Mouse (Mus musculus) mature B cell (primary cell): ENCODE measurements around the gene Wasf3.

Experiments used
- in situ Hi-C: fragments of 300-500 bp; cut with MboI; formaldehyde crosslinking; loops from 2 replicates; pipeline ENCODE4 v1.14.3; 2019

Wasf3 gene

DNA sequence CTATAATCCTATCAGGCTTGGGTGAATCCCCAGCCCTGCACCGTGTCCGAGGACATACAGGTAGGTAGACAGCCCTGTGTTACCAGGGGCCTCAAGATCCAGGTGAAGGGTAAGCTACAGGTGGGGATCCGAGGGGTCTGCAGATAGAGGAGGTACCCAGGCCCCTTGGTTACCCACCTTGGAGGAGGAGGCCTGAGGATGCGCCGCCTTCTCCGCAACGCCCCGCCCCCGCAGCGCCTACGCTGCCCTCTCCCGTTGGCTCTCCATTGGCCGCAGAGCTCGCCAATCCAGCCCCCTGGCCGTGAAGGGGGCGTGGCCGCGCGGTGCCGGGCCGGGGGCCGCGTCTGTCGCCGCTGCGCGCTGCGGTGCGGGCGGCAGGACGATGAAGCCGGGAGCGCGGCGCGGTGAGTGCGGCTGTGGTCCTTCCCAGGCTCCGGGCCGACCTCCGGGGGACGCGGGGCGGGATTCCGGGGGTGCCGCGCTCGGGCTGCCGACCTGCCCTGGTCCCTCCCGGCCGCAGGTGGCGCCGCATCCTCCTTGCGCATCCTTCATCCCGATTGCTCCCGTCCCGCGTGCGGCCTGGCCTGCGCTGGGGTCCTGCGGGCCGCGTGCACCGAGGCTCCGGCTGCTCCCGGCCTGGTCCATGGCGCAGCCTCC is at the start of gene Wasf3:
Gene Wasf3 (plus strand): TSS at position 51 of the 657 bp plus-strand sequence.
- in situ Hi-C loops = no loop called here

DNA sequence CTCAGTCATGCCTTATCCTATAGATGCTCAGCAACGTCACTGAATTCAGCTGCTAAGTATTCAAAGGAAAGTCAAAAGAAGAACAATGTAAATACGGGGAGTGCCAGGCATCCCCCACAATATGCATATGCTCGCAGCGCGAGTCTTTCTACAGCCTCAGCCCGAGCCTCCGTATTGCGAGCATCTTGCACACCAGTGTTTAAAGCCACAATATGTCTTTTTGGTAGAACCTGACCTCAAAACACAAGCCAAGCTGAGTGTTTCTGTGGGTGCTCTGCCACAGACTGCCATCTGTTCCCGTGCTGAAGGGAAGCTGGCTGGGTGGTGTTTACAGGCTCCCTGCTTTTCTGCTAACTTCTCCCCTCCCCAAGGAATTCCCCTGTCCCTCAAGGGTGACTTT is 46.7 kb upstream of the Wasf3 start:
- in situ Hi-C loops = no loop called here

DNA sequence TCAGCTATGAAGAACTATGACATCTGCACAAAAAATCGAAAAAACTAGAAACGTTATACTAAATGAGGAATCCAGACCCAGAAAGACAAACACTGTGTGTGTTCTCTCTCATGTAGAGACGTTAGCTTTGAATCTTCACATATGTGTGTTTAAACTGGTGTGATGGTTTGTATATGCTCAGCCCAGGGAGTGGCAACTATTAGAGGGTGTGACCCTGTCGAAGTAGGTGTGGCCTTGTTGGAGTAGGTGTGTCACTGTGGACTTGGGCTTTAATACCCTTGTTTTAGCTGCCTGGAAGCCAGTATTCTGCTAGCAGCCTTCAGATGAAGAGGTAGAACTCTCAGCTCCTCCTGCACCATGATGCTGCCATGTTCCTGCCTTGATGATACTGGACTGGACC is 44.7 kb upstream of the Wasf3 start:
- in situ Hi-C loops = no loop called here

DNA sequence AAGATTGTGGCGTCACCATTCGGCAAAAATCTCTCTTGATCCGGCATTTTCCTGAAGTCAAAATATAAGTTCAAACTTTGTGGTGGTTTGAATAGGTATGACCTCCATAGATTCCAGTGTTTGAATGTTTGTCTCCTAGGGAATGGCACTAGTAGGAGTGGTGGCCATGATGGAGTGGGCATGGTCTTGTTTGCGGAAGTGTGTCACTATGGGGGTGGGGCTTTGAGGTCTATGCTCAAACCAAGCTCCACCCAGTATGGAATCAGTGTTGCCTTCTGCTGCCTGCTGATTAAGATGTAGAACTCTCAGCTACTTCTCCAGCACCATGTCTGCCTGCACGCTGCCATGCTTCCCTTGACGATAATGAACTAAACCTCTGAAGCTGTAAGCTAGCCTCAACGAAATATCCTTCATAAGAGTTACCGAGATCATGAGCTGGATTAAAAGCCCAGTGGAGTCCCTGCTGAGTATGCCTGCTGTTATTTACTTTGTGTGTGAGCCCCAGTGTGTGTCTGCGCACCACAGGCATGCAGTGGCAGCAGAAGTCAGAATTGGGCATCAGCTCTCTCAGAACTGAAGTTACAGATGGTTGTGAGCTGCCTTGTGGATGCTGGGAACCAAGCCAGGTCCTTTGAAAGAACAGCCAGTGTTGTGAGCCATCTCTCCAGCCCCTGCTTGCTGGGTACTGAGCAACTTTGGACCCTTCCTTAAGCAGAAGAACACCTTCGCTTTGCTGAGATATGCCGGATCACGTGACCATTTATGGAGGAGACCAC is 39.7 kb upstream of the Wasf3 start:
- in situ Hi-C loops = no loop called here

DNA sequence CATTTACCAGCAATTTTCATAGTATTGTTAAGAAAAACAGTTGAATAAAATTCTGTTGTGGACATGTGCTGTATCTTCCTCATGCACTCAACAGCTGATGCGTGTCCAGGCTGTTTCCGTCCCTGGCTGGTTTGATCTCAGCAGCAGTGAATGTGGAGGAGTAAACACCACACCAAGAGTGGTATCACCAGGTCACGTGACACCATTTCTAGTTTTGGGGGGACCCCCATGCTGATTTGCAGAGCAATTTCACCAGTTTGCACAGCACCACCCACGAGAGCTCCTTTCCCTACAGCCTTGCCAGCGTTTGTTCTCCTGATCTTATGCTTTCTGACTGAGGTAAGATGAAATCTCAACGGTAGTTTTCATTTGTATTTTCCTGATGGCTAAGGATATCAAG is 37.7 kb upstream of the Wasf3 start:
- in situ Hi-C loops = no loop called here

DNA sequence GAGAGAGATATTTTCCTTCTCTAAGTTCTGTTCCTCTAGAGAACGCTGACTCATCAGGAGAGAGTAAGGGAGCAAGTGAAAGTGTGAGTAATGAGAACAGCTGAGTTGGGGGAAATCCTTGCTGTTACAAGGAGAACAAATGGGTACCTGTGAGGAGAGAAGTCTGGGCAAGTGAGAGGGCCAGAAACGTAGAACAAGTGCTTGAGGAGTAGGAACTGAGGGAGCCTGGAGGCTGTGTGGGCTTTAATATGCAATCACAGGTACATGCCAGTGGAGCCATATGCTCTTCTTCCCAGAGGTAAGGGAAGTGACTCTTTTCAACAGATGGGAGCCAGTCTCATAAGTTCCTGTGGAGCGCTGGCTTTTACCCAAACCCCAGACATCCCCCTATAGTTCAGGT is 35.6 kb upstream of the Wasf3 start:
- in situ Hi-C loops = no loop called here

DNA sequence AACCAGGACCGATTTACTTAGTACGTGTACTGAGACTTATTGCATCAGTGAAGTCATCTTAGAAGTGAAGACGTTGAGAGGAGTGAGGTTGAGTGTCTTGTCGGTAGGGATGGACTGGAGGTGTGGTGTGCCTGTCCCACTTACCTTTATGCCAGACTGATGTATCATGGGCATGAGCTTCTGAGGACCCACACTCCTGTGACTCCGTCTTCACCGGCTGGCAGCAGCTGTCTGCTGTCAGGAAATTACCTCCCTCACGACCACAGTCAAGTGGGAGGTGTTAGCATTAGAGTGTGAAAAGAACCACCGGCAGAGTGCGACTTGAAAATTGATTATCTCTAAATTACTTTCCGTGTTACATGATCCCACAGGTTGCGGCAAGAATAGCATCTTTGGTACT is 34.0 kb upstream of the Wasf3 start:
- in situ Hi-C loops = no loop called here

DNA sequence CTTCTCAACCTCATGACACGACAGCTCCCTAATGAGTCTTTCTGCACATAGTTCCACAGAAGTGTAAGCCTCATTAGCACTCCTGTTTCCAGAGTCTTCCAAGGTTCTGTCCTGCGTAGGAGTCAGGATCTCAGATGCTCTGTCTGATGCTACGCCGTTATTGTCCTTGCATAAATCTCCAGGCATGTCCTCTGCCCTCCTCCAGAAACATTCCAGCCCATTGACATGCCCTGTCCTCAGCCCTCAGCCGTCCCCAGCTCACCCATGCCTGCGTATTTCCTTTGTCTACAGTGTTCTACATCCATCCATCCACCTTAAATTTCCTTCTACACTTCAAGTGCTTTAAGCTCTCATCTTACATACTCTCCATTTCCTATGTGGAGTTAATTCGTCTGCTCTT is 32.8 kb upstream of the Wasf3 start:
- in situ Hi-C loops = no loop called here

DNA sequence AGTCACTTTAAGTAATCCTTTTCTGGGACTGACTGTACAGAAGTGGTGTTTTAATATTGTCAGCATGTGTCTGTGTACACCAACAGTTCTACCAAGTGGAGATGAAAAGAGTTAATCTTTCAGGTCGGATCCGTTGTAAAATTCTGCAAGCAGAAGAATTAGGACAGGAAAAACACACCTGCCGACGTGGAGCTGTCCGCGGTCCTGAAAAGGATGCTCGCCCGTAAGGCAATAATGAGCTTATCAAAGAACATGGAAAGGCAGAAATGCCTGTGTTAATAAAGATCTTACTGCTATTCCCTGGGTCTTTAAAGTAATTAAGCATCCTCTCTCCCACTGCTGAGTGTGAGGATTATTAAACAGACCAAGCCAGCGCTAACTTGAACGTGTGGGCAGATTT is 24.4 kb upstream of the Wasf3 start:
- in situ Hi-C loops = no loop called here

DNA sequence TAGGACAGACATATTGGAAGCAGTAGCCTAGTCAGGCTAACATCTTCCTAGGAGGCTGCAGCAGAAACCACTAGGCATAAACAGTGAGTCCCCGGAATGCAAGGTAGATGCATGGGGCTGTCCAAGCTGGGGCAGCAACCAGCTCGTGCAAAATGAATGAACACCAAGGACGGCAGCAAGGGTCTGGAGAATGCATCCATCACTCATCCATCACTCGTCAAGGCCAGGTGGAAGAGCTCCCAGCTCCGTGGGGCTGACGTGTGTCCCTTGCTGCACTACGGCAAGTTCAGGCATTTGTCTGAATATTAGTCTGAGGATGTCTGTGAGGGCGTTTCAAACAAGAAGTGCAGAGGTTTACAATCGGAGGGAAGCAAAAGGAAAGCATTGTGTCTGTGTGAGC is 22.1 kb upstream of the Wasf3 start:
- in situ Hi-C loops = no loop called here

DNA sequence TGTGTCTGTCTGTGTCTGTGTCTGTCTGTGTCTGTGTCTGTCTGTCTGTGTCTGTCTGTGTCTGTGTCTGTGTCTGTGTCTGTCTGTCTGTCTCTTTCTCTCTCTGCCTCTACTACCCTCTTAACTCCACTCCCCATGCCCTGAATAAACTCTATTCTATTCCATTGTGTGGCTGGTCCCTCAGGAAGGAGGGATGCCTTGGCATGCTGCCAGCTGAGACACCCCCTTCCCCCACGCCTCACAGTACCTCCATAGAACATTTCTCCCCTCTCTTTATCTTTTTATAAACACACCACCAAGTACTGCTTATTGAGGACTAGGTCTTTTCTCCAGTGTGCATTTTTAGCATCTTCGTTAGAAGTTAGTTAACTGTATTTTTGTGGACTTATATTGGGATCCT is 16.4 kb upstream of the Wasf3 start:
- in situ Hi-C loops = no loop called here

DNA sequence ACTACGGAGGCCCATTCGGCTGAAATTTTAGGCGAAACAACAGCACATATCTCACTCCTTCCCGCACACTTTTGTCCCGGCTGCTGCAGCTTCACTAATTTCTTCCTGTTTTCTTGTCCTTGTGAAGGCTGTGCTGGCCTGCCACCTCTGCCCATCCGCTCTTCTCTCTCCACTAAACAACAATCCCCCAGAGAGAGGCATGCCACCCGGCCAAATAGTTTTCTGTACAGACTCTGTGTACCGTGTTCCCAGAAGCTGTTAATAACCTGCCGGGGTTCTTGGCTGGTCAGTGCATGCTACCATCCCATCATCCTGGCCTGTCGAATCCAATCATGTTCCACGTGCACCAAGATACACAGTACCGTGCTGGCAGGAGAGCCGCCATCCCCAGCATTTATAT is 15.8 kb upstream of the Wasf3 start:
- in situ Hi-C loops = no loop called here

DNA sequence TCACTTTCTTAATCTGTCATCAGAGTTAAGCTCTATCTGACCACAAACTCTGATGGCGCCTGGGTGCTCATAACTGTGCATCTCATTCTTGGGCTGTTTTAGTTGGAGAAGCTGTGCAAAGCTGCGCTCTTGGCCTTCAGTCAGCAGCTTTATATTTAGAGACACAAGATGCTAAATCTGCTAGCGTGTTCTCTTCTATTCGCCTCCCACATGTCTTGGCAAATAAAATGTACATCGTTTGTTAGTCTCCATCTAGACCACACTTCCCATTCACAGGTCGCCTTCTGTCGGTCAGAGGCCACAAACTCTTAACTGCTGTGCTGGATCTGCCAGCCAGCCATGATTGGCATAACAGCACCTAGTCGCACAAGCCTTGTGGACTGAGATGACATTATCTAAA is 14.0 kb upstream of the Wasf3 start:
- in situ Hi-C loops = no loop called here

DNA sequence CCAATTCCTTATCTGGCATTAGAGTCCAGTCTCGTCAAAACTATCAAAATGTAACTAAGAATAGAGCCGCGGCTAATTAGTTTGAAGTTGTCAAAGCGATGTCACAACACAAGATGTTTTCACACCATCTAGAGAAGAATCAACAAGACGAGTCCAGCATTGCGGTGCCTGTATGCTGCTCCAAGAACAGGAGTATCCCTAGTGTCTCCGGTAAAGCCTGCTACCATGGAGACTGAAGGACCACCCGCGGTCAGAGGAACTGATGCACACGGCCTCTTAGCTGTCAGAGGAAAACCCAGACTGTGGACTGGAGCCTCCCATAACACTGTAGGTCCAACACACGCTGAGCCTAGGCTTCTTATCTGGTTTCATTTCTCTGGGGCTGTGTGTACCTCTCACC is 11.5 kb upstream of the Wasf3 start:
- in situ Hi-C loops = no loop called here

DNA sequence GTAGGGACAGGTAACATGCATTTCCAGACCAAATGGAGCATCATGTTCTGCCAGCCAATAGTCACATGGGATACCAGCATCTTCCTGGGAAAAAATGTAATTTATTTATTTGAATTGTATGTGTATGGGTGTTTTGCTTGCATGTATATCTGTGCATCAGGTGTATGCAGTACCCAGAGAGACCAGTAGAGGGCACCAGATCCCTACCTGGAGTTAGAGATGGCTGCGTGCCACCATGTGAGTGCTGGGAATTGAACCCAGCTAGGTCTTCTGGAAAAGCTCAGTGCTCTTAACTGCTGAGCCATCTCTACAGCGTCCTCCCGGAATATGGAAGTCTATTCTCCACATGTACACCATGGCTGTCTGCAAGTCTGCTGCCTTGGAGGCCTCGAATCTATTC is 8.2 kb upstream of the Wasf3 start:
- in situ Hi-C loops = no loop called here

DNA sequence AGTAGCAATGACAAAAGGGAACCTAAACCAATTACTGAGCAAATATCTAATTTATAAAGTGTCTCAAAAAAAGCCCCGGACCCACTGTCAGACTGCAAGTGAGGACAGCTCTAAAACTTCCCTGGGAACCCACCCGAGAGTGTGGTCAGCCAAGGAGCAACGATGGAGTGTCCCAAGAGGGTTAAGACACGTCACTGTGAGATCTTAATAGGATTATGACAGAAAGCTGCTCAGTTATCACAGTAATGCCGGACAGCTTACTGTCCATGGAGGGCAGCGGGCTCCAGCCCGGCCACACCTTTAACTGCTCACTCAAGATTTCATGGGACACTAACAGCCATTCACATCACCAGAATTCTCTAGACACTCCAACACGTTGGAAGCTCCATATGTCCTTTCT is 4.7 kb upstream of the Wasf3 start:
- in situ Hi-C loops = no loop called here

DNA sequence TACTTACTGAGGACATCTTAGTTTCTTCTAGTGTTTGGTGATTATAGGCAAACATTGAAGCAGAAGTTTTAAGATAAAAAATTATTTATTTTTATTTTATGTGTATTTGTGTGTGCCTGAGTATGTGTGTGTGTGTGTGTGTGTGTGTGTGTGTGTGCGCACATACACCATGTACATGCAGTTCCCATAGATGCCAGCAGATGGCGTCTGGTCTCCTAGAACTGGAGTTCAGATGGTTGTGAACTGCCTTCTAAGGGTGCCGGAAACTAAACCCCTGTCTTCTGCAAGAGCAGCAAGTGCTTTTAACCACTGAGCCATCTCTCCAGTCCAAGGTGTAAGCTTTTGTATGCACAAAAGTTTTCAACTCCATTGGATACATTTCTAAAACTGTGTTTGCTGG is 2.5 kb upstream of the Wasf3 start:
- in situ Hi-C loops = no loop called here

DNA sequence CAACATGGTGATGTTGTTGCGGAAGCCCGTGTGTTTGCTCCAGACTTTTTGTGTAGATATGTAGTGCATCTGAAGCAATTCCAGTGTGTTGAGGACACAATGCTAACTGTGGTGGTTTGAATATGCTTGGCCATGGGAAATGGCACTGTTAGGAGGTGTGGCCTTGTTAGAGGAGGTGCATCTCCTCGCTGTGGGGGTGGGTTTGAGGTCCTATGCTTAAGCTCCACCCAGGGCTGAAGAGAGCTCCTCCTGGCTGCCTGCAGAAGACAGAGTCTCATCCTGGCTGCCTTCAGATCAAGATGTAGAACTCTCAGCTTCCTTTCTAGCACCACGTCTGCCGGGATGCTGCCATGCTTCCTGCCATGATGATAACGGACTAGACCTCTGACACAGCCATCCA is 1.4 kb upstream of the Wasf3 start:
- in situ Hi-C loops = no loop called here

DNA sequence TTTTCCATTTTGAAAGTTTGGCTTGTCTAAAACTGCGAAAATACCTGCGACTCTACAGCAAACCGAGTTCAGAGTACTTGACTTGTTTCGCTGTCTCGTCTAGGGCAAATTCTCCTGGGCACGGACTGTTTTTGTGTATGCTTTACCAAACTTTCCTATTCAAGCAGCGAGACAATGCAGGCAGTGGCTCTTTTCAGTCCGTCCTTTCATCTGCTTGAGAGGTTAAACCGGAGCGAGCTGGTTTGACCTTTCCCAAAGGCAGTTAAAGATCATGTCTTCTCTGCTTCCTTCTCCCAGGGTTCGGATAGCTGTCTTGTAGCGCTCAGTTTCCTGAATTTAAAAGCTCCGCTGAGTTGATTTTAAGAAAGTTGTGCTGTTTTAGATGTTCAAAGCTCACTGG is 1.2 kb downstream of the Wasf3 start:
- in situ Hi-C loops = no loop called here

DNA sequence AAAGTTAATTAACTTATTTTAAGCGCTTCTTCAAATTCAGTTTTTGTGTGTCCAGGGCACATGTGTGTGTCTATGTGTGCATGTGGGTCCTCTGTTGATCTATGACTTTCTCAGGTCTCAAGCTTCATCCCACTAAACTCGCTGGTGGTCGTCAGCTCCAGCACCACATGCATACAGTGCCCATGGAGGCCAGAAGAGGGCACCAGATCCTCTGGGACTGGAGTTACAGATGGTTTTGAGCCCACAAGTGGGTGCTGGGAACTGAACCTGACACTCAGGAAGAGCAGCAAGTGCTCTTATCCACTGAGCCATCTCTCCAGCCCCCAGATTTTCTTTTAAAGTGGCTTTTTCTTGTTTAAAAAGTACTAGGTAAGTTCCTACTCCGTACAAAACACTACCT is 2.1 kb downstream of the Wasf3 start:
- in situ Hi-C loops = no loop called here

DNA sequence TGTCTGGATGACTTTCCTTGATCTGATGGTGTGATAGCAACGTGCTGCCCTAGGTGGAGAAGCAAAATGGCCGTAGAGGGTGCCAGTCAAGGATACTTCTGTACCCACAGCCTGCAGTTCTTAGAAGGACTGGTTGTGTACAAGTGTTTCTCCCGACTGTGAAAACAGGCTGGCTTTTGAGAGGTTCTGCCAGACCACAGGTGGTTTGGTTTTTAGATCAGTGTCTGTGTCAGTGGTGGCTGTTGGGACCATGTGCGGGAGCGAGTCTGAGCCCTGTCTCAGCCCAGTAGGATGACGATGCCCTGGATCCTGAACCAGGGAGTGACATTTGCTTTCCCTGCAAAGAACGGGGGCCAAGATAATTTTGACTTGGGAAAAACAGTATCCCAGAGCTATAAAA is 9.8 kb downstream of the Wasf3 start:
- in situ Hi-C loops = no loop called here

DNA sequence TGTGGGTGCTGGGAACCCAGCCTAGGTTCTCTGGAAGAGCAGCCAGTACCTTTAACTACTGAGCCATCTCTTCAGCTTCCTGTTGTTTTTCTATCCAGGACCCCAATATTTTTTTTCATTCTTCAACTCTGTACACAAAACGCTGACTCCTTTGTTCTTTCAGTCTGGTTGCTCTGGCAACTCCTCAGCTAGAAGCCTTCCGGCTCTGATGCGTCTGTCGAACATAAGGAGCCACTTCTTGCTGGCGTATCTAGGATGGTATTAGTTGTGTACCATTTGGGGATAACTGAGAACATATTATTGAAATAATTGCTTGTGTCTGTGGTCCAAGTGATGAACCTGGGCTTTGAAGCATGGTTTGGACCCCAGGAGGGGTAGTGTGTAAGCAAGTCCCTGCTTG is 12.5 kb downstream of the Wasf3 start:
- in situ Hi-C loops = no loop called here

DNA sequence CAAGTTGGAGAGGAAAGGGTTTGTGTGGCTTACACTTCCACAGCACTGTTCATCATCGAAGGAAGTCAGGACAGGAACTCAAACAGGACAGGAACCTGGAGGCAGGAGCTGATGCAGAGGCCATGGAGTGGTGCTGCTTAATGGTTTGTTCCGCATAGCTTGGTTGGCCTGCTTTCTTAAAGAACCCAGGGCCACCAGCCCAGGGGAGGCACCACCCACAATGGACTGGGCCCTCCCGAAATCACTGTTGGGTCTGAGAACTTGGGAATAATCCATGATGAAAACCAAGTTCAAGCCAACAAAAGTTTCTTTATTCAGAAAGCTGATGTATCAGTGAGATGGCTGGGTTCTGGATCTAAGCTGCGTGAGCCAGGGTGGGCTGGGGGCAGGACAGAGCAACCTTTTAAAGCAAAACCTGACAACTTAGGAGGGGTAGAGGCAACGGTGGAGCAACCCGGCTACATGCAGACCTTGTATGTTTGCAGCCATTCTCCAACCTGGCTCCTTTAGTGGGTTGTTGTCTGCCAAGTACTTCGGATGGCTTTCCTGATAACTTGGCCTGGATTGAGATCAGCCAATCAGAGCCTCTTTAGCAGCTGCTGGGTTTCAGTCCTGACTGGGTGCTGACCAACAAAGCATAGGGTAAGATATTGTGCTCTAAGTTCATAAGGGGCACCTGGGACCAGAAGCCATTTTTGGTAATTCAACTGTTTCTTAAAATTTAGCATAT is 13.8 kb downstream of the Wasf3 start:
- in situ Hi-C loops = no loop called here
